Mouse (Mus musculus) heart, postnatal 36 days (tissue): ENCODE data around the gene Olfr790. TPM values are rescaled to one million over a fixed set of nuclear protein-coding genes. Genes with fewer than 3 reads are reported as not detected.

Source experiments
- DNase-seq, 2 experiments: peaks; one replicate each; pipeline ENCODE4 v3.0.0; 2021 to 2022
- intact Hi-C: fragments of 180-260 bp; cut with DNase I; formaldehyde crosslinking; loops from one replicate; pipeline ENCODE4 v1.15.1; 2025
- total RNA-seq, 2 experiments: library from RNA; stranded (reverse); gene quantifications; 2 replicates each; pipeline ENCODE4 v1.2.3; 2021

Olfr790 gene
- total RNA-seq = not detected

GRCm38 (mm10) chr10:129498192-129498591 lies at the start of gene Olfr790:
TSS of gene Olfr790 (plus strand) at chr10:129498492.
- intact Hi-C loops = no loop called here
- no peak for DNase-seq

DNA sequence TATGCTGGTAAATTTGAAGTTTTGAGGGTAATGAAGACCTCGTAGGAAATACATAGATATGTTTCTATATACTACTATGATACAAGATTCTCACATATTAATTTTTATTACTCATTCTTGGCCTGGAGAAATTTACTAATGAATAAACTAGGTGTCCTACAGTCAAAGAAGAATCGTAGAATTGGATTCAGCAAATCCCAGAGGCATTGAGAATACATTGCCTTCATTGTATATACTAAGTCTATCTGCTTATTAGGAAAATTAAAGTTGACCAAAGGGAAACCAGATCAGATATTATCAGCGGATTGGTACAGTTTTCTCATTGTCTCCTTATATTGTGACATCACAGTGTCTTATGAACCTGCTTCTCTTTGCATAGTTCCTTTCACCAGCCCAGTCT lies 36.7 kb upstream of the Olfr790 start, which contains the start of gene Olfr787:
Gene Olfr787 (plus strand): TSS at position 301 of the 400 bp plus-strand sequence.
- intact Hi-C loops = no loop called here
- no peak for DNase-seq

DNA sequence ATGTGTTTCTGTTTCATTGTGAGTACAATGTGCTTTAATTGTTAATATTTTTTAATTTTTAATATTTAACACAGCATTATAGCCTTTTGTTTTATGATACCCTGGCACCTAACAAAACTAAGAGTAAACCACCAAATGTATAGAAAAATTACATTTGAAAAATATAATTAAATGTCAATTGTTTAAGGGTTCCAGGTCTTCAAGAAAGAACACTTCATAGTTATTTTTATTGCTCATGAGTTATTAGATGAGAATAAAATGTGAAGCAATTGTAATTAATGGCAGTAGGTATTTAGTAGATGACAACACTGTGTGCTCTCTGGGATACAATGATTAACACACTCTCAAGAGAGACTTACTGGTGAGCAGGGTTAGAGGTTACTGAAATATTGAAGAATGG lies 27.6 kb upstream of the Olfr790 start, which contains the start of gene Olfr788:
Gene Olfr788 (plus strand): TSS at position 301 of the 400 bp plus-strand sequence.
- DNase-seq = no peak
- intact Hi-C loops = no loop called here

DNA sequence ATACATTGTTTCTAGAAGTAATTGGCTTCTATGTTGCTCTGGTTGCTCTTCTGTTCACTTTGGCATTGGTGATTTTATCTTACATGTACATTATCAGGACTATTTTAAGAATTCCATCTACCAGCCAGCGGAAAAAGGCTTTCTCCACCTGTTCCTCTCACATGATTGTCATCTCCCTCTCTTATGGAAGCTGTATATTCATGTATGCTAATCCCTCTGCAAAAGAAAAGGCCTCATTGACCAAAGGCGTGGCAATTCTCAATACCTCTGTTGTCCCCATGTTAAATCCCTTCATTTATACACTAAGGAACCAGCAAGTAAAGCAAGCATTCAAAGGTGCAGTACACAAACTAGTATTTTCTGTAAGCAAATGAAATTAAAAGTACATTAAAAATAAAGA lies 25.0 kb upstream of the Olfr790 start:
- no peak for DNase-seq
- intact Hi-C loops = no loop called here

GRCm38 (mm10) chr10:129473723-129474122 lies 24.6 kb upstream of the Olfr790 start:
- intact Hi-C loops = no loop called here
- no peak for DNase-seq

DNA sequence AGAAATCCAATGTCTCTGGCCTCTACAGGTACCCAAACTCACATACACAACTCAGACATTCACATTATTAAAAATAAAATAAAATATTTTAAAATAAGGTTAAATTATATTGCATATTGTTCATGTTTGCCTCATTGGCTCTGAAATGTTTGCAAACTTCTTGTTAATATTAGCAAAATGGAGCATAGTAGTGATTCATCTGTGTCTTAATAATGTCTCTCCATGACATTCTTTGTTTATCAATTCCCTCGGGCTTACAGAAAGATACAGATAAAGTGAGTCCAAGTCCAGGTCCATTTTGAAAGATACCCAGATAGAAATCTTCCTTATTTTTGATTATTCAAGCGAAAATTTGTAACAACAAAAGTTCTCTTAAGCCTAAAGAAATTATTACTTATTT lies 13.8 kb upstream of the Olfr790 start, which contains the start of gene Olfr789:
Gene Olfr789 (plus strand): TSS at position 301 of the 400 bp plus-strand sequence.
- no peak for DNase-seq
- intact Hi-C loops = no loop called here

GRCm38 (mm10) chr10:129490101-129490500 lies 8.2 kb upstream of the Olfr790 start:
- DNase-seq = no peak
- intact Hi-C loops = no loop called here

DNA sequence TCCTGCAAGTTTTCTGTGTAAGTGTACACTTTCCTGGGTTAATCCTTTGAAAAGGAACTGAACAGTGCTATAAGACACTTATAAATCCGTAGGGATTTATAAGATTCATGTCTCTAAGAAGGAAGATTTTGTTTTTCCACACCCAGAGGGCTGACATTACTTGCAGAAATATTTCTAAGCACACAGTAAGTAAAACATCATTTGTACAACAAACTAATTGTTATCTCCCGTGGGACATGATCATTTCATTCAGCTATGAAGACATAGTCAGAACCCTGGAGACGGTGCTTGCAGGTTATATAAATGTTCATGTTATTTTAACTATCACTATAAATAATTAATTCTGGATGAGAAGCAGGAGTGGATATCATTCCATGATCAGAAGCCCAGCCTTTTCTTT lies 23.2 kb downstream of the Olfr790 start, which contains the start of gene Olfr791:
Gene Olfr791 (plus strand): TSS at position 301 of the 400 bp plus-strand sequence.
- intact Hi-C loops = no loop called here
- no peak for DNase-seq

DNA sequence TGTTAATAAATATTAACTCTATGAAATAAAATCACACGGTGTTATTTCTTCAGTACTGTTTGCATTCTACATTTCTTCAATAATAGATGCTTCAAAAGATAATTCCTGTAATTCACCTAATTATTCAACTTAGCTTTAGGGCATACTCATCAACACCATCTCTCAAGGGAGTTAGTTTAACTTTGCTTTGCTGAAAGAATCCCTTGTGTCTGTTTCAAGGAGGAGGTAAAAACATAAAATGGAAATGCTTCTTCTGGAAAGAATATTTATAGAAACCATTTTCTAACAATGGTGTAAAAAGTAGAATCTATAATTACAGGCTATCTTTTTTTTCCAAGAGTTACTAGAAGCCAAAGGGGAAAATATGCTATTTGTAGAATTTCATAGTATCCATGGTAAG lies 40.6 kb downstream of the Olfr790 start, which contains the start of gene Olfr792:
Gene Olfr792 (plus strand): TSS at position 301 of the 400 bp plus-strand sequence.
- intact Hi-C loops = no loop called here
- DNase-seq = no peak

DNA sequence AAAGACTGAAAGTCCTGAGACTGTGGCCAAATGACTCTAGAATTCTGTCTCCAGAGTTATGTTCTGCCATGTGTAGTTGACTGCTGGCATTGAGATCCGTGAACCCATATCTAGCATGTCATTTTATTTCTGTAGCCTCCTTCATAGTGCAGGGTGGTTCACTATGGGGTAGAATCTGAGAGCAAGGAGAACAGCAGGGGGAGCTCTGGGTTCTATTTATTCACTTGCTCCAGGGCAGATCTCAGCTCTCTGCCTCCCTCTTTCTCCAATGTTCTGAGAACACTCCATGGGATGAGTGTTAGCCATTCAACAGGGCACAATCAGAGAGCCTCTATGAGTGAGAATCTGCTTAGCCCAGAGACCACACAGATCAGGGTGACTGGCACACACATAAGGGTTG lies 51.1 kb downstream of the Olfr790 start:
- intact Hi-C loops = no loop called here
- DNase-seq = no peak

Other genes starting within 250 kb of the Olfr790 start
- gene Olfr776, start 239.4 kb upstream of the Olfr790 start, total RNA-seq = not detected
- not detected for gene Olfr777, start 227.0 kb upstream of the Olfr790 start, total RNA-seq
- gene Olfr780, start 180.4 kb upstream of the Olfr790 start, total RNA-seq = not detected
- gene Olfr781, start 169.6 kb upstream of the Olfr790 start, total RNA-seq = not detected
- gene Olfr782, start 149.6 kb upstream of the Olfr790 start, total RNA-seq = not detected
- gene Olfr784, start 114.4 kb upstream of the Olfr790 start, total RNA-seq = not detected
- not detected for gene Olfr785, start 93.1 kb upstream of the Olfr790 start, total RNA-seq
- gene Olfr786, start 71.2 kb upstream of the Olfr790 start, total RNA-seq = not detected
- gene Olfr787, start 36.6 kb upstream of the Olfr790 start, total RNA-seq = not detected
- gene Olfr788, start 27.5 kb upstream of the Olfr790 start, total RNA-seq = not detected
- gene Olfr789, start 13.7 kb upstream of the Olfr790 start, total RNA-seq = not detected
- not detected for gene Olfr791, start 23.3 kb downstream of the Olfr790 start, total RNA-seq
- not detected for gene Olfr792, start 40.7 kb downstream of the Olfr790 start, total RNA-seq
- not detected for gene Olfr794, start 69.2 kb downstream of the Olfr790 start, total RNA-seq
- gene Olfr796, start 114.1 kb downstream of the Olfr790 start, total RNA-seq = not detected
- not detected for gene Olfr798, start 129.4 kb downstream of the Olfr790 start, total RNA-seq
- gene Olfr799, start 139.0 kb downstream of the Olfr790 start, total RNA-seq = not detected
- not detected for gene Olfr800, start 159.2 kb downstream of the Olfr790 start, total RNA-seq
- gene Olfr801, start 175.4 kb downstream of the Olfr790 start, total RNA-seq = not detected
- gene Olfr802, start 189.7 kb downstream of the Olfr790 start, total RNA-seq = not detected
- gene Olfr803, start 195.8 kb downstream of the Olfr790 start, total RNA-seq = not detected
- not detected for gene Olfr804, start 204.7 kb downstream of the Olfr790 start, total RNA-seq
- gene Olfr805, start 230.9 kb downstream of the Olfr790 start, total RNA-seq = not detected
- not detected for gene Olfr806, start 243.4 kb downstream of the Olfr790 start, total RNA-seq